Mouse (Mus musculus): ENCODE measurements around the gene Gata2. TPM values are rescaled to one million over a fixed set of nuclear protein-coding genes. Genes with fewer than 3 reads are reported as not detected.

The Gata2 gene
- polyA plus RNA-seq, 1 experiment from 2014 or later, result 68.9 TPM

DNA sequence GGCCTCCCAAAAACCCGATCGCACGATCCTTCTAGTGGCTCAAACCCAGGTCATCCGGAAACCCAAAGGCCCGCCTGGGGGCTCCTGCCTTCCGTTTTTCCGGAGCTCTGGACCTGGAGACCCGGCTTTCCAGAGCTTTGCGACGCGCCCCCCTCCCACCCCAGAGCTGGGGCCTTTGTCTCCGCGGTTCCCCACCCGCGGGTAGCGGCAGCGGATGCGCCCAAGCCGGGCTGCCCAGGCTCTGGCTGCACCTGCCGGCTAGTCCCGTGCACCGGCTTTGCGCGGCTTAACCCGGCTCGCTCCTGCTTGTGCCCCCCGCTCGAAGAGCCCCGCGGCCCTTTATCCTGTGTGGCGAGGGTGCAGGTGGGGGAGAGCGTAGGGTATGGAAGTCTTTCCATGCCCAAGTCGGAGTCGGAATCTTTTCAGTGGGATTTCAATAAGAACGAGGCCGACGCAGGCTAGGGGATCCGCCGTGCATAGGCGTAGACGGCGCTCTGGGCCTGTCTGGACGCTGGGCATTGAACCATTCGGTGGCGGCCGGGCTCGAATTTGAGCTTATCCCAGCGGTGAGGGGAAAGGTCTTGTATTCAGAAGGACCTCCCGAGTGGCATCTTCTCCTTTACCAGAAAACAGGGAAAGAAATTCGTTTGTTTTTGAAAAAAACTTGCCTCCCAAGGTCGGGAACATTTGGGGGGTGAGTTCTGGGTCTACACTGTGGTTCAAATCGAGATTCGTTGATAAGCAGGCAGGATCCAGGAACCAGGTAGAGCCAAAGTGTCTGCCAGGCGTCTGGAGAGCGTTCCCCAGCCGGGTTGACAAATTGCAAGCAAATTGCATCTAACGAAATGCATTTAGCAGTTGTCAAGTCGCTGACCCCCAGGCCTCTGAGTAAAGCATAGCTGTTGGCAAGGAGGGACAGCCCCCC, 624 bp downstream of the Gata2 start:
- Histone ChIP-seq H3K4me2 (replicated peaks; ENCODE audit: low read depth, low read length) (peak overlapping the region; percentile 79), H3K4me1 (ENCODE audit: insufficient read depth, low read length) (peaks cover 45% of the 10 kb centered on the region), H3K27ac (ENCODE audit: low read length) (no peak overlapping the region), H3K36me3 (ENCODE audit: insufficient read depth, low read length) (no peaks in the 10 kb centered on the region), H3K9ac (replicated peaks; ENCODE audit: low read length) (peak overlapping the region; percentile 53), H3K9me3 (ENCODE audit: low read length) (no peaks in the 10 kb centered on the region), H3K4me3 (ENCODE audit: low read length) (peak overlapping the region; percentile 44), H3K27me3 (ENCODE audit: insufficient read depth, low read length) (peaks cover 100% of the 10 kb centered on the region)
- ATAC-seq (ENCODE audit: low FRiP score, low TSS enrichment), result no peak
- WGBS, result 1% methylated on average over 58 of the region's 58 CpGs

GRCm38 (mm10) chr6:88194978-88195325, 1.3 kb downstream of the Gata2 start:
- Histone ChIP-seq H3K4me3 (ENCODE audit: low read length) (peak overlapping the region; percentile 44; the same call in 1 of the 2 replicates), H3K36me3 (ENCODE audit: insufficient read depth, low read length) (no peaks in the 10 kb centered on the region), H3K9me3 (ENCODE audit: low read length) (no peaks in the 10 kb centered on the region), H3K4me2 (replicated peaks; ENCODE audit: low read depth, low read length) (peak overlapping the region; percentile 79), H3K27me3 (ENCODE audit: insufficient read depth, low read length) (peaks cover 100% of the 10 kb centered on the region), H3K27ac (ENCODE audit: low read length) (no peak overlapping the region), H3K4me1 (ENCODE audit: insufficient read depth, low read length) (peaks cover 48% of the 10 kb centered on the region), H3K9ac (replicated peaks; ENCODE audit: low read length) (no peak overlapping the region)
- no peak for ATAC-seq (ENCODE audit: low FRiP score, low TSS enrichment)
- WGBS, result 25% methylated on average over 7 of the region's 7 CpGs

- Histone ChIP-seq H3K27me3 (ENCODE audit: insufficient read depth, low read length) (peaks cover 100% of the 10 kb centered on the region), H3K4me1 (ENCODE audit: insufficient read depth, low read length) (peaks cover 57% of the 10 kb centered on the region), H3K9ac (replicated peaks; ENCODE audit: low read length) (peak overlapping the region; percentile 68), H3K9me3 (ENCODE audit: low read length) (no peaks in the 10 kb centered on the region), H3K4me2 (replicated peaks; ENCODE audit: low read depth, low read length) (peak overlapping the region; percentile 79), H3K36me3 (ENCODE audit: insufficient read depth, low read length) (no peaks in the 10 kb centered on the region), H3K4me3 (ENCODE audit: low read length) (peak overlapping the region; percentile 63), H3K27ac (ENCODE audit: low read length) (peak overlapping the region; percentile 41; the same call in 1 of the 2 replicates)
- ATAC-seq (ENCODE audit: low FRiP score, low TSS enrichment), result no peak
- WGBS, result 8% methylated on average over 33 of the region's 33 CpGs
Measured at GRCm38 (mm10) chr6:88196054-88196732, 2.5 kb downstream of the Gata2 start.

DNA sequence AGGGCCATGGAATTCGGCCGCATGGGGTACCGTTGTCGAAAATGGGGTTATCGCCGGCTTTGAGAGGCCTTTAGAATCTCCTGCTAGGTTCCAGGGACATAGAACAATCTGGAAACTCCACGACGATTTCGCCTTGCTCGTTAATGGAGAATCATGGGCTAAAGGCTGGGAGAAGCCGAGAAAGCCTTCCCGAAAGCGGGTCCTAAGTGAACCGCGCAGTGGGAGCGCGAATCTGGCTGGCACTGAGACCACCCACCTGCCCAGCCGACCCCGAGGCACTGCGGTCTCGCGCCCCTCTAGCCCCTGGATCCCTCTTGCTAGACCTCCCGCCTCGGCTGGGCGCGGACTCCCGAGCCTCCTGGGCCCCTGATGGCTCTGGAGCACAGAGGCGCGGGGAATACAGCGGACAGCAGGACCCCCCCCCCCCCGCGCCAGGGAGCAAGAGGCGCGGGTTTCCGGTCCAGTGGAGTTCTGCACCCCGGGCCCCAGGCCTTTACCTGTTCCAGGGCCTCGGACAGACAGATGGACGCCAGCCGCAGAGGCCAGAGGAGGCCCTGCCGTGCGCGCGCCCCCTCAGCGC, 3.1 kb downstream of the Gata2 start:
- Histone ChIP-seq H3K4me2 (replicated peaks; ENCODE audit: low read depth, low read length) (peak overlapping the region; percentile 79), H3K9me3 (ENCODE audit: low read length) (no peaks in the 10 kb centered on the region), H3K36me3 (ENCODE audit: insufficient read depth, low read length) (no peaks in the 10 kb centered on the region), H3K4me1 (ENCODE audit: insufficient read depth, low read length) (peaks cover 59% of the 10 kb centered on the region), H3K27me3 (ENCODE audit: insufficient read depth, low read length) (peaks cover 100% of the 10 kb centered on the region), H3K4me3 (ENCODE audit: low read length) (peak overlapping the region; percentile 63), H3K9ac (replicated peaks; ENCODE audit: low read length) (peak overlapping the region; percentile 68), H3K27ac (ENCODE audit: low read length) (peak overlapping the region; percentile 41; the same call in 1 of the 2 replicates)
- ATAC-seq (ENCODE audit: low FRiP score, low TSS enrichment), result peak; percentile 14; the same call in 1 of the 2 replicates
- WGBS, result 1% methylated on average over 44 of the region's 44 CpGs

- peaks cover 100% of the 10 kb centered on the region for H3K27me3 ChIP-seq (ENCODE audit: insufficient read depth, low read length)
- H3K9ac ChIP-seq (replicated peaks; ENCODE audit: low read length), result peak overlapping the region; percentile 68
- peak overlapping the region; percentile 41; the same call in 1 of the 2 replicates for H3K27ac ChIP-seq (ENCODE audit: low read length)
- no peaks in the 10 kb centered on the region for H3K9me3 ChIP-seq (ENCODE audit: low read length)
- H3K4me1 ChIP-seq (ENCODE audit: insufficient read depth, low read length), result peaks cover 62% of the 10 kb centered on the region
- H3K4me2 ChIP-seq (replicated peaks; ENCODE audit: low read depth, low read length), result peak overlapping the region; percentile 79
- no peaks in the 10 kb centered on the region for H3K36me3 ChIP-seq (ENCODE audit: insufficient read depth, low read length)
- WGBS, result 2% methylated on average over 38 of the region's 39 CpGs
- peak overlapping the region; percentile 63 for H3K4me3 ChIP-seq (ENCODE audit: low read length)
- ATAC-seq (ENCODE audit: low FRiP score, low TSS enrichment), result no peak
Measured at GRCm38 (mm10) chr6:88197313-88198069, 3.8 kb downstream of the Gata2 start.

- Histone ChIP-seq H3K9me3 (ENCODE audit: low read length) (no peaks in the 10 kb centered on the region), H3K27me3 (ENCODE audit: insufficient read depth, low read length) (peaks cover 95% of the 10 kb centered on the region), H3K4me1 (ENCODE audit: insufficient read depth, low read length) (peaks cover 69% of the 10 kb centered on the region), H3K4me3 (ENCODE audit: low read length) (peak overlapping the region; percentile 63), H3K9ac (replicated peaks; ENCODE audit: low read length) (peak overlapping the region; percentile 71), H3K27ac (ENCODE audit: low read length) (peak overlapping the region; percentile 41; the same call in 1 of the 2 replicates), H3K36me3 (ENCODE audit: insufficient read depth, low read length) (no peaks in the 10 kb centered on the region), H3K4me2 (replicated peaks; ENCODE audit: low read depth, low read length) (peak overlapping the region; percentile 79)
- ATAC-seq (ENCODE audit: low FRiP score, low TSS enrichment), result peak; percentile 77
- under 1% methylated on average over 58 of the region's 62 CpGs for WGBS
Measured at GRCm38 (mm10) chr6:88198070-88198940, 4.6 kb downstream of the Gata2 start.

- Histone ChIP-seq H3K27me3 (ENCODE audit: insufficient read depth, low read length) (peaks cover 94% of the 10 kb centered on the region), H3K36me3 (ENCODE audit: insufficient read depth, low read length) (no peaks in the 10 kb centered on the region), H3K27ac (ENCODE audit: low read length) (no peak overlapping the region), H3K4me1 (ENCODE audit: insufficient read depth, low read length) (peaks cover 68% of the 10 kb centered on the region), H3K9me3 (ENCODE audit: low read length) (no peaks in the 10 kb centered on the region), H3K4me2 (replicated peaks; ENCODE audit: low read depth, low read length) (peak overlapping the region; percentile 79), H3K9ac (replicated peaks; ENCODE audit: low read length) (peak overlapping the region; percentile 71), H3K4me3 (ENCODE audit: low read length) (peak overlapping the region; percentile 63)
- ATAC-seq (ENCODE audit: low FRiP score, low TSS enrichment), result no peak
- 1% methylated on average over 39 of the region's 39 CpGs for WGBS
Measured at GRCm38 (mm10) chr6:88199001-88199717, 5.5 kb downstream of the Gata2 start.

All from kidney, embryonic 16.5 days (tissue).